Mouse (Mus musculus): ENCODE results near the gene Lax1. TPM values are rescaled to one million over a fixed set of nuclear protein-coding genes. Genes with fewer than 3 reads are reported as not detected.

The Lax1 gene
- total and polyA plus RNA-seq, 3 experiments = 0.04 TPM; not detected in 2

GRCm38 (mm10) chr1:133664203-133664970 lies 25.5 kb downstream of the Lax1 start:
- no peak overlapping the region for H3K9ac ChIP-seq (ENCODE audit: control insufficient read depth, low read depth, low read length, poor library complexity, severe bottlenecking)
- peaks cover 3 to 5% of the 10 kb centered on the region in 2 experiments; a peak in 2 of 4 replicates for H3K4me1 ChIP-seq (ENCODE audit: control insufficient read depth in 1 of 2, insufficient read depth in 2 of 2, low read length in 2 of 2)
- DNase-seq (ENCODE audit: low read depth, low spot score) = no peak
- no peaks in the 10 kb centered on the region for H3K9me3 ChIP-seq (replicated peaks; ENCODE audit: insufficient read depth, low read length)
- no peak overlapping the region for H3K4me3 ChIP-seq (ENCODE audit: control insufficient read depth in 1 of 2, insufficient read depth in 1 of 2, low read depth in 2 of 2, low read length in 2 of 2)
- peaks cover 17% of the 10 kb centered on the region for H3K79me2 ChIP-seq (ENCODE audit: control insufficient read depth, insufficient read depth, low read length, poor library complexity)
- no peak for TF ChIP-seq MYB (IDR thresholded peaks at IDR 0.05; ENCODE audit: low read depth, low read length)
- TF ChIP-seq CHD2 (IDR thresholded peaks at IDR 0.05; ENCODE audit: low read length) = no peak
- TF ChIP-seq ELF1 (IDR thresholded peaks at IDR 0.05; ENCODE audit: low read depth, low read length) = no peak
- no peak for TF ChIP-seq TBP (IDR thresholded peaks at IDR 0.05; ENCODE audit: low read depth, low read length)
- TF ChIP-seq NRF1 (IDR thresholded peaks at IDR 0.05; ENCODE audit: insufficient read depth, low read depth, low read length, poor library complexity, severe bottlenecking) = no peak
- no peak for TF ChIP-seq EP300 (IDR thresholded peaks at IDR 0.05; ENCODE audit: low read depth in 1 of 2, low read length in 2 of 2)
- no peaks in the 10 kb centered on the region for H3K27me3 ChIP-seq (ENCODE audit: control insufficient read depth in 1 of 2, insufficient read depth in 2 of 2, low read length in 2 of 2)
- H3K27ac ChIP-seq (ENCODE audit: control insufficient read depth, low read depth, low read length) = no peak overlapping the region
- H3K36me3 ChIP-seq (ENCODE audit: control insufficient read depth in 1 of 2, insufficient read depth in 2 of 2, low read length in 2 of 2) = peaks cover 0 to 12% of the 10 kb centered on the region in 2 experiments; a peak in 2 of 4 replicates

- no peak overlapping the region for H3K4me3 ChIP-seq (ENCODE audit: control insufficient read depth in 1 of 2, insufficient read depth in 1 of 2, low read depth in 2 of 2, low read length in 2 of 2)
- TF ChIP-seq ETS1 (IDR thresholded peaks at IDR 0.05; ENCODE audit: low read depth, low read length) = no peak
- TF ChIP-seq EP300 (IDR thresholded peaks at IDR 0.05; ENCODE audit: low read depth in 1 of 2, low read length in 2 of 2) = no peak
- TF ChIP-seq POLR2AphosphoS2 (IDR thresholded peaks at IDR 0.05; ENCODE audit: low read length) = no peak
- TF ChIP-seq RCOR1 (IDR thresholded peaks at IDR 0.05; ENCODE audit: low read depth, low read length) = no peak
- TF ChIP-seq E2F4 (IDR thresholded peaks at IDR 0.05; ENCODE audit: borderline replicate concordance, low read depth, low read length) = no peak
- no peak for TF ChIP-seq MAFK (IDR thresholded peaks at IDR 0.05; ENCODE audit: borderline replicate concordance, low read depth, low read length)
- no peak for TF ChIP-seq ZKSCAN1 (IDR thresholded peaks at IDR 0.05; ENCODE audit: low read depth, low read length)
- no peak for TF ChIP-seq TAL1 (IDR thresholded peaks at IDR 0.05; ENCODE audit: low read length)
- no peak for TF ChIP-seq ZC3H11A (IDR thresholded peaks at IDR 0.05; ENCODE audit: low read depth, low read length)
- TF ChIP-seq HCFC1 (IDR thresholded peaks at IDR 0.05; ENCODE audit: low read depth, low read length) = no peak
- TF ChIP-seq UBTF (IDR thresholded peaks at IDR 0.05; ENCODE audit: borderline replicate concordance, insufficient read depth, low read depth, low read length) = no peak
- no peak for TF ChIP-seq TBP (IDR thresholded peaks at IDR 0.05; ENCODE audit: low read depth, low read length)
- TF ChIP-seq MAX (IDR thresholded peaks at IDR 0.05; ENCODE audit: low read length) = no peak
- TF ChIP-seq CHD1 (IDR thresholded peaks at IDR 0.05; ENCODE audit: low read depth, low read length) = no peak
- no peak for TF ChIP-seq MYB (IDR thresholded peaks at IDR 0.05; ENCODE audit: low read depth, low read length)
- TF ChIP-seq TCF12 (IDR thresholded peaks at IDR 0.05; ENCODE audit: low read depth, low read length) = no peak
- no peak overlapping the region for H3K27ac ChIP-seq (ENCODE audit: control insufficient read depth, low read depth, low read length)
- no peak for DNase-seq (ENCODE audit: low read depth, low spot score)
- H3K4me1 ChIP-seq (ENCODE audit: control insufficient read depth in 1 of 2, insufficient read depth in 2 of 2, low read length in 2 of 2) = peaks cover 3 to 14% of the 10 kb centered on the region in 2 experiments; a peak in 3 of 4 replicates
- H3K9me3 ChIP-seq (replicated peaks; ENCODE audit: insufficient read depth, low read length) = no peaks in the 10 kb centered on the region
- no peak overlapping the region for H3K9ac ChIP-seq (ENCODE audit: control insufficient read depth, low read depth, low read length, poor library complexity, severe bottlenecking)
- H3K27me3 ChIP-seq (ENCODE audit: control insufficient read depth in 1 of 2, insufficient read depth in 2 of 2, low read length in 2 of 2) = no peaks in the 10 kb centered on the region
- peaks cover 26% of the 10 kb centered on the region for H3K79me2 ChIP-seq (ENCODE audit: control insufficient read depth, insufficient read depth, low read length, poor library complexity)
- peaks cover 0 to 21% of the 10 kb centered on the region in 2 experiments; a peak in 2 of 4 replicates for H3K36me3 ChIP-seq (ENCODE audit: control insufficient read depth in 1 of 2, insufficient read depth in 2 of 2, low read length in 2 of 2)
These were observed 26.5 kb downstream of the Lax1 start for GRCm38 (mm10) chr1:133663427-133663826.
